Mouse (Mus musculus) neural tube, embryonic 12.5 days (tissue): ENCODE results near the gene Shld1. TPM values are rescaled to one million over a fixed set of nuclear protein-coding genes. Genes with fewer than 3 reads are reported as not detected.

ENCODE experiments used
- ATAC-seq: fragments of 200-750 bp; cut with Nextera tagmentation; 2 replicates; pipeline ENCODE4 v1.8.0; 2017; ENCODE audit warnings: low read depth, mild to moderate bottlenecking, moderate TSS enrichment, moderate library complexity; ENCODE audit not compliant: low FRiP score
- H3K27ac ChIP-seq: fragments of 300-500 bp; sonication (generic); 2 replicates; pipeline ENCODE4 v1.5.1; 2016
- H3K27me3 ChIP-seq: fragments of 300-500 bp; sonication (generic); replicated peaks from 2 replicates; pipeline ENCODE4 v1.6.1; 2016; ENCODE audit warnings: mild to moderate bottlenecking
- H3K36me3 ChIP-seq: fragments of 300-500 bp; sonication (generic); 2 replicates; pipeline ENCODE4 v1.6.1; 2016; ENCODE audit warnings: mild to moderate bottlenecking
- H3K4me1 ChIP-seq: fragments of 300-500 bp; sonication (generic); 2 replicates; pipeline ENCODE4 v1.6.1; 2016
- H3K4me2 ChIP-seq: fragments of 300-500 bp; sonication (generic); replicated peaks from 2 replicates; pipeline ENCODE4 v1.6.1; 2016; ENCODE audit warnings: mild to moderate bottlenecking
- H3K4me3 ChIP-seq: fragments of 300-500 bp; sonication (generic); 2 replicates; pipeline ENCODE4 v1.5.1; 2016
- H3K9ac ChIP-seq: fragments of 300-500 bp; sonication (generic); 2 replicates; pipeline ENCODE4 v1.6.1; 2016; ENCODE audit warnings: mild to moderate bottlenecking
- H3K9me3 ChIP-seq: fragments of 300-500 bp; sonication (generic); 2 replicates; pipeline ENCODE4 v1.6.1; 2016; ENCODE audit warnings: mild to moderate bottlenecking
- WGBS: fragments of 180-500 bp; shearing (Covaris S2); methylation state at CpG from one replicate; pipeline ENCODE4 v1.1.7; 2016; 5-methylcytosine and 5-hydroxymethylcytosine counted together
- polyA plus RNA-seq: library from polyadenylated mRNA; unstranded; fragments of >200 nt; fragmentation: Nextera tagmentation; extraction: Ambion mirVana; gene quantifications from 2 replicates; pipeline ENCODE4 v1.2.1, GENCODE M21; 2016

Gene Shld1
- polyA plus RNA-seq, 1 experiment from 2014 or later: 21.4 TPM

GRCm38 (mm10) chr2:132714946-132715345, 28.2 kb downstream of the Shld1 start:
- H3K9ac ChIP-seq: no peak overlapping the region
- H3K27ac ChIP-seq: no peak overlapping the region
- no peaks in the 10 kb centered on the region for H3K9me3 ChIP-seq
- H3K36me3 ChIP-seq: peaks cover 5% of the 10 kb centered on the region; the same call in 1 of the 2 replicates
- H3K4me3 ChIP-seq: no peak overlapping the region
- H3K4me1 ChIP-seq: 0 out of 2 replicates have a peak, but pooled peaks cover 4% of the 10 kb centered on the region
- H3K4me2 ChIP-seq: no peak overlapping the region
- no peak for ATAC-seq
- 93% methylated on average over 3 of the region's 3 CpGs for WGBS
- H3K27me3 ChIP-seq: no peaks in the 10 kb centered on the region

DNA sequence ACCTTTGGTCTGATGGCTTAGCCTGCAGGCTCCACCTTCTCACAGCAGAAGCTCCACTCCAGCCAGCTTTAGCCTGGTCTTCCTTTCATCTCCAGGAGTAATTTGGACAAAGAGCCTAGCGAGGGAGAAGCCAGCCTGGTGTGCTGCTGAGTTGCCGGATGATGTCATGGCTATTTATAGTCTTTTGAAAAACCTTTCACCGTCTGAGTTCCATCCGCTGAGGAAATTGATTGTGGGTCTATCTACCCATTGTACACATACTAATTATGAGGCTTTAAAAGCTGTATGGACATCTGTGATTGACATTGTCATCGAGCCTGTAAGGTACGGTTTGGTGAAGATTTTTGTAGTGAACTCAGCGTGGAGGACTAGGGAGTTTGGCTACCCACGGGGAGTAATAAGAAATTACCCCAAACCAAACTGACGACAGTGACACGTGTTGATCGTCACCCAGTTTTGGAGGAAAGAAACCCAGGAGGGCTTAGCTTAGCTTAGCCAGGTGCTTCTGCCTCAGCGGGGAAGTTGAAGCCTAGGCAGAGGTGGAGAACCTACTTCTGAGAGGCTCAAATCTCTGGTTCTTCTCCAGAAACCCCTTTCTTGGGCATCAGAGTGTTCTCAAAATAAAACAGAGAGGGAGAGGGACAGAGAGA, 28.8 kb downstream of the Shld1 start:
- no peak overlapping the region for H3K9ac ChIP-seq
- ATAC-seq: peak; percentile 74
- no peaks in the 10 kb centered on the region for H3K27me3 ChIP-seq
- H3K36me3 ChIP-seq: peaks cover 1% of the 10 kb centered on the region; the same call in 1 of the 2 replicates
- H3K27ac ChIP-seq: no peak overlapping the region
- no peak overlapping the region for H3K4me3 ChIP-seq
- H3K4me1 ChIP-seq: 0 out of 2 replicates have a peak, but pooled peaks cover 4% of the 10 kb centered on the region
- H3K9me3 ChIP-seq: no peaks in the 10 kb centered on the region
- 53% methylated on average over 12 of the region's 12 CpGs for WGBS
- no peak overlapping the region for H3K4me2 ChIP-seq

DNA sequence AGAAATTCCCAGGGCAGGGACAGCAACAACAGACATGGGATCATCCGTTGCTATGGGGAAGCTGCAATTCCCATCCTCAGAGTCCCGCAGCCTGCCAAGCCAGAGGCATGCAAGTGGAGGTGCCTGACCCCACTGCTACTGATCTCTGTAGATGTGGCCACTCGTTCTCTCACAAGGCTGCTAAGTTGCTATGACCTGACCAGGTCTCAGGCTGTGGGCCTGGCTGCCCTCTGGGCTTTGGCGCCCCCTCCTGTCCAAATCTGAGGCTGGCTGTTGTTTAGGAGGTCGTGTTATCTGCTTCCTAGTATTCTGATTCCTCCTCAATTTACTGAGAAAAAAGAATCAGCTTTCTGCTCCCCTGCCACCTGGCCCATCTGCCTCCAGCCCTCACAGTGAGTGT, 29.4 kb downstream of the Shld1 start:
- Histone ChIP-seq H3K36me3 (no peaks in the 10 kb centered on the region), H3K27me3 (no peaks in the 10 kb centered on the region), H3K9ac (no peak overlapping the region), H3K4me3 (no peak overlapping the region), H3K4me2 (no peak overlapping the region), H3K27ac (no peak overlapping the region), H3K4me1 (peaks cover 8% of the 10 kb centered on the region; the same call in 1 of the 2 replicates), H3K9me3 (no peaks in the 10 kb centered on the region)
- WGBS: 44% methylated on average over 5 of the region's 5 CpGs
- peak; percentile 57 for ATAC-seq

DNA sequence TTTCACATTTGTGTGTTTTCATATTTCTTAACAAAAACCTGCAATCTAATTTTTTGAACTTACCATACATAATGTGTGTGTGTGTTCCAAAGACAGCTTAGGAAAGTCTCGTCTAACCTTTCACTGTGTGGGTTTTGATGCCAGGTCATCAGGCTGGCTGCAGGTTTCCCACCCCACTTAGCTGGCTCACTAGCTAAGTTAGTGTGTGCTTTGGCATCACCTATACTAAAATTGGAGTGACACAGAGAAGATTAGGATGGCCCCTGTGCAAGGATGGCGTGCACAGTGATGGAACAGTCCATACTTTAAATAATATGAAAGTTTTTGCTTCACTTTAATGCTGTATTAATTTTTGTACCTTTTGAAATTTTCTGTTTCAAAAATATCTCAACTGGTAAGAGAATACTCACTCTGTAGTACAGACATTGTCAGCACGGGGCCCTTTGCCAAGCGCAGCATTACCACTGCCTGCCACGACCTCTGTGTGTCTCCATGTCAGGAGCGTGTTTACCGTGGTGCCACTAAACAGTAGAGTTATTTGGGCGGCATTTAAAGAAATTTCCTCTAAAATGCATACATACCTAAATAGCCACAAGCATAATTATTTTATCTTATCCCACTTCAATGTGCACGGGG, 30.3 kb downstream of the Shld1 start:
- Histone ChIP-seq H3K36me3 (no peaks in the 10 kb centered on the region), H3K27me3 (no peaks in the 10 kb centered on the region), H3K27ac (no peak overlapping the region), H3K4me2 (no peak overlapping the region), H3K4me1 (peaks cover 12% of the 10 kb centered on the region; the same call in 1 of the 2 replicates), H3K9ac (no peak overlapping the region), H3K4me3 (no peak overlapping the region), H3K9me3 (no peaks in the 10 kb centered on the region)
- 93% methylated on average over 9 of the region's 9 CpGs for WGBS
- ATAC-seq: no peak

- Histone ChIP-seq H3K9ac (no peak overlapping the region), H3K27ac (no peak overlapping the region), H3K4me1 (peaks cover 12% of the 10 kb centered on the region; the same call in 1 of the 2 replicates), H3K4me3 (no peak overlapping the region), H3K36me3 (no peaks in the 10 kb centered on the region), H3K27me3 (no peaks in the 10 kb centered on the region), H3K9me3 (no peaks in the 10 kb centered on the region), H3K4me2 (no peak overlapping the region)
- ATAC-seq: no peak
- WGBS: 90% methylated on average over 5 of the region's 5 CpGs
These were observed 30.8 kb downstream of the Shld1 start for GRCm38 (mm10) chr2:132717537-132717912.

- 69% methylated on average over 9 of the region's 9 CpGs for WGBS
- no peaks in the 10 kb centered on the region for H3K36me3 ChIP-seq
- H3K9ac ChIP-seq: no peak overlapping the region
- no peak overlapping the region for H3K4me3 ChIP-seq
- no peaks in the 10 kb centered on the region for H3K9me3 ChIP-seq
- ATAC-seq: no peak
- no peaks in the 10 kb centered on the region for H3K27me3 ChIP-seq
- peaks cover 13% of the 10 kb centered on the region; the same call in 1 of the 2 replicates for H3K4me1 ChIP-seq
- no peak overlapping the region for H3K27ac ChIP-seq
- H3K4me2 ChIP-seq: no peak overlapping the region
These were observed 34.3 kb downstream of the Shld1 start for GRCm38 (mm10) chr2:132720921-132721566.

GRCm38 (mm10) chr2:132721844-132722243, 35.1 kb downstream of the Shld1 start:
- H3K27me3 ChIP-seq: no peaks in the 10 kb centered on the region
- no peak overlapping the region for H3K4me3 ChIP-seq
- no peaks in the 10 kb centered on the region for H3K36me3 ChIP-seq
- WGBS: 94% methylated on average over 2 of the region's 2 CpGs
- no peak overlapping the region for H3K4me2 ChIP-seq
- H3K4me1 ChIP-seq: peaks cover 13% of the 10 kb centered on the region; the same call in 1 of the 2 replicates
- no peak overlapping the region for H3K9ac ChIP-seq
- H3K27ac ChIP-seq: no peak overlapping the region
- no peaks in the 10 kb centered on the region for H3K9me3 ChIP-seq
- ATAC-seq: no peak

DNA sequence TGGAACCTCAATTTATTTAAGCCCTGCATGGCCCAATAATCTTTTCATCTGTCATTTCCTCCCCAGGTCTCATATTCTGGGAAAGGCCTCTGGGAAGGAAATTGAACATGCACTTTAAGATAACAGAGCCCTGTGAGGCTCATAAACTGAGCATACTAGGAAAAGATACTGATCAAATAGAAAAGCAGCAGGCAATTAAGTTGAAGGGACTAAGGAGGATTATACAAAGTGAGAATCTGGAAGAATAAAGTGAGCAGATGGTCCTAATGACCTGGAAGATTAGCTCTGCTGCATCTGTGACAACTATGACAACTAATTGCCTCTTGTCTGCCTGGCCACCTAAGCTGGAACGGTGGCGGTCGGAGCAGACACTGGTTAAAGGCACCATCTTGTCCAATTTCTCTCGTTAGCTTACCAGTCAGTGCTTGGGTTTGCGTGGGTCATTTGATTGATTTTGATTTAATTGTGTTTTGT, 37.3 kb downstream of the Shld1 start:
- Histone ChIP-seq H3K9ac (no peak overlapping the region), H3K36me3 (no peaks in the 10 kb centered on the region), H3K27ac (no peak overlapping the region), H3K9me3 (no peaks in the 10 kb centered on the region), H3K27me3 (no peaks in the 10 kb centered on the region), H3K4me1 (peaks cover 13% of the 10 kb centered on the region; the same call in 1 of the 2 replicates), H3K4me2 (no peak overlapping the region), H3K4me3 (no peak overlapping the region)
- WGBS: 47% methylated on average over 5 of the region's 5 CpGs
- ATAC-seq: peak; percentile 72

DNA sequence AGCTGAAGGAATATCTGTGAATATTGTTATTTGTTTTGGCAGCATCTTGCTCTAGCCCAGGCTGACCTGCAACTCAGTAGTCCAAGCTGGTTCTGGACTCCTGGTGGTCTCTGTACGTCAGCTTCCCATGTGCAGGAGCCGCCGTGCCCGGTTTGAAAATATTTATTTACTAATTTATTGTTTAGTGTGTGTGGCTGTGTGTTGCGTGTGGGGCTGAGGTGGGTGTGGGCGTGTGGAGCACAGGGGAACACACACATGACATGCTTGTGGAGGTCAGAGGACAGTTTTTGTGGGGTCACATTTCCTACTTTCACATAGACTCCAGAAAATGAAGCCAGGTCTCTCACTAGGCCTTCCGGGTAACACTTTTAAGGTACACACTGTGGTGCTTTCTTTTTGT, 37.8 kb downstream of the Shld1 start:
- no peaks in the 10 kb centered on the region for H3K27me3 ChIP-seq
- no peak overlapping the region for H3K9ac ChIP-seq
- peak; percentile 30; the same call in 1 of the 2 replicates for ATAC-seq
- 86% methylated on average over 7 of the region's 7 CpGs for WGBS
- no peak overlapping the region for H3K4me2 ChIP-seq
- no peaks in the 10 kb centered on the region for H3K36me3 ChIP-seq
- H3K9me3 ChIP-seq: no peaks in the 10 kb centered on the region
- H3K4me1 ChIP-seq: peaks cover 13% of the 10 kb centered on the region; the same call in 1 of the 2 replicates
- no peak overlapping the region for H3K4me3 ChIP-seq
- H3K27ac ChIP-seq: no peak overlapping the region

DNA sequence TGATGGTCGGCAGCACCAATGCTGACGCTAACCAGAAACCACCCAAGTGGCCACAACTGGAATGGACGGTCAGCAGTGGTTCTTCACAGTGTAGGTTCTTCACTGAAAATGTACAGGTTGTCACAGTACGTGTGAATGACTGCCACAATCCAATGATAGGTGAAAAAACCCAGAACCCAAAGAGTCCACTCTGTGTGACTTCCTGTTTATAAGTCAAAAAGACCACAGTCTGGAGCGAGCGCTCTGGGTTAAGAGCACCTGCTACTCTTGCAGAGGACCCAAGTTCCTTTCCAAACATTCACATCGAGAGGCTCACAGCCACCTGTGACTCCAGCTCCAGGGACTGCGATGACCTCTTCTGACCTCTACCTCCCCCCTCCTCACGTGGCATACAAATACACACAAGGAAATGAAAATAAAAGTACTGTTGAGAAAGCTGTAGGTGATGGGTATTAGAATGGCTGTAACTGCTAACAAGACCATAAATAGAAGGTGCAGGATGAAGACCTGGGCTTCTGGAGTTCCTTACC, 38.7 kb downstream of the Shld1 start:
- Histone ChIP-seq H3K9ac (no peak overlapping the region), H3K9me3 (no peaks in the 10 kb centered on the region), H3K36me3 (no peaks in the 10 kb centered on the region), H3K4me1 (peaks cover 13% of the 10 kb centered on the region; the same call in 1 of the 2 replicates), H3K27ac (no peak overlapping the region), H3K4me2 (no peak overlapping the region), H3K4me3 (no peak overlapping the region), H3K27me3 (no peaks in the 10 kb centered on the region)
- WGBS: 89% methylated on average over 9 of the region's 9 CpGs
- no peak for ATAC-seq

GRCm38 (mm10) chr2:132726156-132726555, 39.4 kb downstream of the Shld1 start:
- Histone ChIP-seq H3K27ac (no peak overlapping the region), H3K4me1 (peaks cover 9% of the 10 kb centered on the region; the same call in 1 of the 2 replicates), H3K9me3 (no peaks in the 10 kb centered on the region), H3K4me3 (no peak overlapping the region), H3K27me3 (no peaks in the 10 kb centered on the region), H3K4me2 (no peak overlapping the region), H3K36me3 (no peaks in the 10 kb centered on the region), H3K9ac (no peak overlapping the region)
- 88% methylated on average over 2 of the region's 2 CpGs for WGBS
- no peak for ATAC-seq

- no peak overlapping the region for H3K4me3 ChIP-seq
- H3K9ac ChIP-seq: no peak overlapping the region
- H3K27me3 ChIP-seq: no peaks in the 10 kb centered on the region
- no peak for ATAC-seq
- no peak overlapping the region for H3K4me2 ChIP-seq
- no peak overlapping the region for H3K27ac ChIP-seq
- 93% methylated on average over 5 of the region's 5 CpGs for WGBS
- no peaks in the 10 kb centered on the region for H3K4me1 ChIP-seq
- H3K9me3 ChIP-seq: no peaks in the 10 kb centered on the region
- H3K36me3 ChIP-seq: no peaks in the 10 kb centered on the region
These were observed 46.2 kb downstream of the Shld1 start for GRCm38 (mm10) chr2:132732940-132733339.
